Mouse (Mus musculus) small intestine, adult 2 months (tissue): ENCODE data around the gene Unc79. TPM values are rescaled to one million over a fixed set of nuclear protein-coding genes. Genes with fewer than 3 reads are reported as not detected.

Experiments used
- H3K27ac ChIP-seq: fragments of 200-500 bp; 2 replicates; pipeline ENCODE4 v1.5.1; 2012; ENCODE audit warnings: low read depth, low read length, control low read depth, inconsistent platforms; ENCODE audit not compliant: insufficient read depth
- H3K27me3 ChIP-seq: fragments of 200-500 bp; 2 replicates; pipeline ENCODE4 v1.6.1; 2012; ENCODE audit warnings: mild to moderate bottlenecking, moderate library complexity, low read length, inconsistent platforms; ENCODE audit not compliant: control insufficient read depth, insufficient read depth
- H3K36me3 ChIP-seq: fragments of 200-500 bp; 2 replicates; pipeline ENCODE4 v1.6.1; 2012; ENCODE audit warnings: mild to moderate bottlenecking, low read length, control low read depth, inconsistent platforms; ENCODE audit not compliant: control insufficient read depth, insufficient read depth
- H3K4me1 ChIP-seq: fragments of 200-500 bp; 2 replicates; pipeline ENCODE4 v1.6.1; 2012; ENCODE audit warnings: low read length, inconsistent platforms, mixed read lengths; ENCODE audit not compliant: control insufficient read depth, insufficient read depth, insufficient read length
- H3K4me3 ChIP-seq: fragments of 200-500 bp; 2 replicates; pipeline ENCODE4 v1.5.1; 2012; ENCODE audit warnings: low read depth, mild to moderate bottlenecking, control low read depth, inconsistent platforms, low read length, moderate library complexity
- CTCF ChIP-seq: fragments of 200-500 bp; IDR thresholded peaks from 2 replicates; pipeline ENCODE4 v1.5.1; 2012; ENCODE audit warnings: low read depth, mild to moderate bottlenecking, control low read depth, inconsistent platforms, low read length, moderate library complexity, mixed read lengths; ENCODE audit not compliant: insufficient replicate concordance, insufficient read length; ENCODE audit errors: extremely low read depth
- POLR2A ChIP-seq: fragments of 200-500 bp; IDR thresholded peaks from 2 replicates; pipeline ENCODE4 v1.6.1; 2012; ENCODE audit warnings: low read depth, mild to moderate bottlenecking, control low read depth, inconsistent platforms, low read length, moderate library complexity
- WGBS: fragments of 180-500 bp; shearing (Covaris S2); methylation state at CpG from one replicate; pipeline ENCODE4 v1.1.7; 2018; 5-methylcytosine and 5-hydroxymethylcytosine counted together
- polyA plus RNA-seq: library from polyadenylated mRNA; depleted of rRNA; stranded (reverse); fragments of >200 nt; gene quantifications from 2 replicates; pipeline ENCODE4 v1.2.3, GENCODE M21; 2012

Gene Unc79
- polyA plus RNA-seq, 1 experiment, result 0.23 TPM

DNA sequence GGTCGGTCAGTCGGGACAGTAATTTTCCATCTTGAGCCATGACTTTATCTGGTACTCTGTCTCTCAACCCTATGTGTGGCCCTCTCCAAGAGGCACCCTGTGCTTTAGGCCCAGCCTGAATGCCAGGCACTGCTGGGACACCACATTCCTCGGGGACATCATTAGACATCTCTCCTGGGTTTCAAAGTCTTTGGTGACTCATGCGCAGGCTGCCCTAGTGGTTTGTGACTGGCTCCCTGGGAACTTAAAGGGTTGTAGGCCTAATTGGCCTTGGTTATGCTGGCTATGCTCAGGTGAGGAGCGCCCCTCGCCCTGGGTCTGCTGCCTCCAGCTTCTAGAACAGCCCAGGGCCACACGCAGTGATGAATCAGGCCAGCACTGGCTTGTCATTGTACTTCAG, 260.9 kb downstream of the Unc79 start:
- Histone ChIP-seq H3K27me3 (no peaks in the 10 kb centered on the region), H3K27ac (no peak overlapping the region), H3K4me1 (peaks cover 2% of the 10 kb centered on the region; the same call in 1 of the 2 replicates), H3K36me3 (no peaks in the 10 kb centered on the region), H3K4me3 (no peak overlapping the region)
- TF ChIP-seq CTCF, result no peak
- no peak for TF ChIP-seq POLR2A
- whole genome bisulfite sequencing, result 81% methylated on average over 7 of the region's 7 CpGs

DNA sequence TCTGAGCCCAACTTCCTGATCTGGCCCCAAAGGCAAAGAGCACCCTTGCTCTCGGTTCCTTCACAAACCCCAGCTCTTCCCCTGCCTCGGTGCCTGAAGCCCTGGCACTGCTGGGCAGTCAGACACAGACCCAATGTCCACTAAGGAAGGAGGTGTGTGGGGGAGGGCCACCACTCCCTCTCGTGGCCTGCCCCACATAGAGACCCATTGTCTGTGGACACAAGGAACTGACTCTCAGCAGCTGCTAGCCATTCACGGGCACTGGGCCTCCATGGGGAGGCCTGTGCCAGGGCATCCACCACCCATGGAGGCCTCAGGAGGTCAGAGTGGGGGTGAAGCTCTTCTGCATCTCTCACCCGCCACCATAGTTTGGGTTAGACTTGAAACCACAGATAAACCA, 262.4 kb downstream of the Unc79 start:
- Histone ChIP-seq H3K4me3 (no peak overlapping the region), H3K4me1 (peaks cover 2% of the 10 kb centered on the region; the same call in 1 of the 2 replicates), H3K27ac (no peak overlapping the region), H3K27me3 (no peaks in the 10 kb centered on the region), H3K36me3 (no peaks in the 10 kb centered on the region)
- no peak for TF ChIP-seq CTCF
- no peak for TF ChIP-seq POLR2A
- WGBS, result 64% methylated on average over 5 of the region's 5 CpGs

DNA sequence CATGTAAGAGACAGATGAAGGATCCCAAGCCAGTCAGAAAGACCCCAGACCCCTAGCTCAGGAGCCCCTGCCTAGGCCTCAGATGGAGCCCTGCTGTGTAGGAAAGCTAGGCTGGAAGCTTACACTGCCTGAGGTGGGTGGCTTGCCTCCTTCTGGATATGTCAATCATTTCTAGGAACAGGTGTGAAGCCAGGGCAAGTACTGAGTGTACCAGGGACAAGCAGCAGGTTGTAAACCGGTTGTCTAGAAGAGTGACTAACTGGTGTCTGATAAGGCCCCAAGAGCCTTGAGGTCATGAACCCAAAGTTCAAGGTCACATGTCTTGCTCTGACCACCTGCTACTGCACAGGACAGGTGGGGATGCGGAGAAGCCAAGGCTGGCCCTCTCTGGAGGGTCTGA, 264.9 kb downstream of the Unc79 start:
- TF ChIP-seq CTCF, result no peak
- no peak for TF ChIP-seq POLR2A
- Histone ChIP-seq H3K36me3 (no peaks in the 10 kb centered on the region), H3K27ac (no peak overlapping the region), H3K27me3 (no peaks in the 10 kb centered on the region), H3K4me3 (no peak overlapping the region), H3K4me1 (peaks cover 2% of the 10 kb centered on the region; the same call in 1 of the 2 replicates)
- WGBS, result 33% methylated on average over 2 of the region's 2 CpGs

DNA sequence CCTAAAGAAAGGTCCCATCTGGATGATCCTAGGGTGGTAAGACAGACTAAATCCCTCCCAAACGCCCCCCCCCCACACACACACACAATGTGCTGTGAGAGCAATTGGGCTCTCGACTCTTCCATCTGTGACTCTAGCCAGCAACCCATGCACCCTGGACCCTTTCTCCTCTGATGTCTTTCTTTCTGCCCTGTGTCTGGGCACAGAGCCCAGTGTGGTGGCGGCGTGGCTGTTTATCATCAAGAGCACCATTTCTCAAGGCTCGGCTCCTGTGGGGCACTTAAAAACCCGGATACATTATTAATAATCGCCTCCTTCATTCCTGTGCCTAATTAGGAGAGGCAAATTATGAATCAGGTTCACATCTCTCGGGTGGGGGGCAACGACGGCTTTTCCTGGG, 265.6 kb downstream of the Unc79 start:
- WGBS, result 13% methylated on average over 10 of the region's 10 CpGs
- H3K27ac ChIP-seq, result no peak overlapping the region
- H3K4me1 ChIP-seq, result peaks cover 2% of the 10 kb centered on the region; the same call in 1 of the 2 replicates
- H3K36me3 ChIP-seq, result no peaks in the 10 kb centered on the region
- no peaks in the 10 kb centered on the region for H3K27me3 ChIP-seq
- TF ChIP-seq CTCF (no peak), POLR2A (no peak)
- no peak overlapping the region for H3K4me3 ChIP-seq

DNA sequence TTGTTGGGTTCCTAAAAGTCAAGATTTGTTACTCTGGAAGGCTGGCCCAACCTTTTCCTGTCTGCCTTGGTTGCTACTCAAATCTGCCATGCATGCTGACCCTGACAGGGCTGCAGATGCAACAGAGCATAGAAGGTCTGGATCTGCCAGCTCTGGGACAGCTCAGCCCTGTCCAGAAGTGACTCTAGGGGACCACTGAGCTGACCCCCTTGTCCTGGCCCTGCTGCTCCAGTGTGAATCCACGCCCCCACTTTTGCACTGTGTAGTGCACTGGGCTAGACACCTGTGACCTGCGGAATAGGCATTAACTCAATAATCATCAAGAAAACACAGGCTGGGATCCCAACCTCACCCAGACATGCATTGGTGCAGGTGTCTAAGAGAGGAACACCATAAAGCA, 266.1 kb downstream of the Unc79 start:
- H3K4me1 ChIP-seq, result peaks cover 2% of the 10 kb centered on the region; the same call in 1 of the 2 replicates
- no peaks in the 10 kb centered on the region for H3K36me3 ChIP-seq
- no peaks in the 10 kb centered on the region for H3K27me3 ChIP-seq
- 88% methylated on average over 2 of the region's 2 CpGs for WGBS
- H3K4me3 ChIP-seq, result no peak overlapping the region
- no peak overlapping the region for H3K27ac ChIP-seq
- no peak for TF ChIP-seq POLR2A
- no peak for TF ChIP-seq CTCF

DNA sequence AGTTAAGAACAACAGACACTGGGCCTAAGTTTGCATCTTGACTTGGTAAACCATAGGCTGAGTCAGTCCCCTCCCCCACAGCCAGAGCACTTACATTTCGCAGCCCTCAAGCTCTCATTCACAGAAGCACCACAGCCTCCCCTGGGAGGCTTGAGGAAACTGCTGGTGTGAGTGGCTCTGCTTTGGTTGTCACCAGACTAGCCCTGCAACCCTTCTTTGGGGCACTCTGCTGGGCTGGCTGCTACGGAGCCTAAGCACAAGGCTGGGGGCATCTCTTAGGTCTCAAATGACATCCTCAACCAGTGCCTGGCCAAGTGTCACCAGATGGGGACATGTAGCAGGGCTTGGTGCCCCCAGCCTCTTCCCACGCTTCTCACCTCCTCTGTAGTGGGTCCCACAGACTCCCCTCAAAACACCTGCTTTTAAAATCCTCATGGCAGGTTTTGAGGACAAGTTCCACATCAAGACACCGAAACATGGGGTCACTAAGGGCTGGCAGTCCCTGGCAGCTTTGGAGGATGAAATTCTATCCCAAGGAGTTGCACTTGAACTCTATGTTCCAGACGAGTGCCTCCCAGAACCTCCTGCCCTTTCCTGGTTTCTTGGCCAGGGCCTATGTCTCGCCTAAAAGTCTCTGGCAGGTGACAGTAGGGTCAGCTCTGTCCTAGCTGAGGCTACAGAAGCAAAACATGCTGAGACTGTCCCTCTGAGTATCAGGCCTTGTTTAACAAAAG, 267.4 kb downstream of the Unc79 start:
- Histone ChIP-seq H3K4me1 (peaks cover 2% of the 10 kb centered on the region; the same call in 1 of the 2 replicates), H3K27me3 (no peaks in the 10 kb centered on the region), H3K27ac (no peak overlapping the region), H3K36me3 (no peaks in the 10 kb centered on the region), H3K4me3 (no peak overlapping the region)
- 68% methylated on average over 6 of the region's 6 CpGs for WGBS
- TF ChIP-seq CTCF, result no peak
- no peak for TF ChIP-seq POLR2A

DNA sequence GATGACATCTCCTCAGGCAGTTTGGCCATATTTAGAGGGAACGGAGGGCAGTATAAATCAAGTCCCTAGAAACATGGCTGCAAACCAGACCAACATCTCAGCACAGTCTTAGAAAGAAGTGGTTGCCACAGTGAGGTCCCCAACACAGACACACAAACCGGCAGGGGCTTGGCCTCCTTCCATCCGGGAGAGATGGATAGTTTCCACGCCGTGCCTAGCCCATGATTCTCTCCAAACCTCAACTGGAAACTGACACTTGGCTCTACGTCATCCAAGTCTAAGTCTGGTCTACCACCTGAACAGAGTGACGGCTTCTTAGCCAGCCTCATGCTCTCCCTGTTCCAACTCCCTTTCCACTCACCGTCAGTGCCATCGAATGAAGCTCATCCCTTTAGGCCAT, 275.0 kb downstream of the Unc79 start:
- no peak for TF ChIP-seq CTCF
- TF ChIP-seq POLR2A, result no peak
- no peaks in the 10 kb centered on the region for H3K27me3 ChIP-seq
- no peak overlapping the region for H3K27ac ChIP-seq
- WGBS, result 85% methylated on average over 9 of the region's 9 CpGs
- H3K4me3 ChIP-seq, result no peak overlapping the region
- H3K4me1 ChIP-seq, result no peaks in the 10 kb centered on the region
- H3K36me3 ChIP-seq, result no peaks in the 10 kb centered on the region
